Mouse (Mus musculus) intestine, embryonic 16.5 days (tissue): ENCODE measurements around the gene Plcl2. TPM values are rescaled to one million over a fixed set of nuclear protein-coding genes. Genes with fewer than 3 reads are reported as not detected.
A peak's percentile ranks its signal among the peaks of the same experiment; 100 is the strongest.

ENCODE experiments used
- ATAC-seq: fragments of 200-750 bp; cut with Nextera tagmentation; 2 replicates; pipeline ENCODE4 v1.8.0; 2017; ENCODE audit warnings: moderate TSS enrichment, moderate library complexity
- H3K27ac ChIP-seq: fragments of 300-500 bp; sonication (generic); 2 replicates; pipeline ENCODE4 v1.5.1; 2014; ENCODE audit warnings: mild to moderate bottlenecking, low read length
- H3K27me3 ChIP-seq: fragments of 300-500 bp; sonication (generic); replicated peaks from 2 replicates; pipeline ENCODE4 v1.6.1; 2014; ENCODE audit warnings: low read length, control low read depth, mixed read lengths; ENCODE audit not compliant: control insufficient read depth, insufficient read depth
- H3K36me3 ChIP-seq: fragments of 300-500 bp; sonication (generic); 2 replicates; pipeline ENCODE4 v1.6.1; 2014; ENCODE audit warnings: low read length, control low read depth; ENCODE audit not compliant: control insufficient read depth, insufficient read depth
- H3K4me1 ChIP-seq: fragments of 300-500 bp; sonication (generic); 2 replicates; pipeline ENCODE4 v1.6.1; 2014; ENCODE audit warnings: low read length, control low read depth, mixed read lengths; ENCODE audit not compliant: control insufficient read depth, insufficient read depth
- H3K4me2 ChIP-seq: fragments of 300-500 bp; sonication (generic); 2 replicates; pipeline ENCODE4 v1.6.1; 2014; ENCODE audit warnings: low read depth, low read length, control low read depth
- H3K4me3 ChIP-seq: fragments of 300-500 bp; sonication (generic); 2 replicates; pipeline ENCODE4 v1.5.1; 2014; ENCODE audit warnings: mild to moderate bottlenecking, low read length
- H3K9ac ChIP-seq: fragments of 300-500 bp; sonication (generic); 2 replicates; pipeline ENCODE4 v1.6.1; 2014; ENCODE audit warnings: low read depth, low read length
- H3K9me3 ChIP-seq: fragments of 300-500 bp; sonication (generic); 2 replicates; pipeline ENCODE4 v1.6.1; 2016; ENCODE audit warnings: low read length, control low read depth; ENCODE audit not compliant: control insufficient read depth
- WGBS: fragments of 180-500 bp; shearing (Covaris S2); extraction: QIAGEN DNeasy Blood & Tissue Kit; methylation state at CpG from one replicate; pipeline ENCODE4 v1.1.7; 2014; 5-methylcytosine and 5-hydroxymethylcytosine counted together
- polyA plus RNA-seq: library from polyadenylated mRNA; unstranded; fragments of >200 nt; fragmentation: Nextera tagmentation; extraction: Ambion mirVana; gene quantifications from 2 replicates; pipeline ENCODE4 v1.2.1, GENCODE M21; 2015

Gene Plcl2
- polyA plus RNA-seq, 1 experiment from 2014 or later, result 4.0 TPM

DNA sequence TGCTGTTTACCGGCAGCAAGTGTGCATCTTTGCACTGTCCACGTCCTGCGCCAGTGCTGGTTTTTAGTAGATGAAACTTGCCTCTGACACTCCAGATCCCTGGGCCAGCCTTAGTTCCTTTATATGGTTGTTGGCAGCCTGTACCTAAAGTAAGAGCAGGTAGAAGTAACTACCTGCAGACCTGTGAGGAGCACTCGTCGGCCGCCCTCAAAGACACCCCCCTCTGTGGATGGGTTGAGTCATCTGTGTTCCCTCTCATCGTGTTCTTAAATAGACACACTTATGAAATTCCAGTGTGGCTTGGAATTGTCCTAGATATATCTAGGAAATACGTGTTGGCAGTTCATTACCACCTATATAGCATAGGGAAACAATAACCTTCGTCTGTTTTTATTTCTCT is 158.4 kb downstream of the Plcl2 start:
- 92% methylated on average over 9 of the region's 9 CpGs for WGBS
- no peak overlapping the region for H3K27ac ChIP-seq
- no peaks in the 10 kb centered on the region for H3K4me1 ChIP-seq
- no peak for ATAC-seq
- no peak overlapping the region for H3K4me2 ChIP-seq
- peaks cover 4% of the 10 kb centered on the region; the same call in 1 of the 2 replicates for H3K9me3 ChIP-seq
- H3K4me3 ChIP-seq, result no peak overlapping the region
- peaks cover 4% of the 10 kb centered on the region; the same call in 1 of the 2 replicates for H3K36me3 ChIP-seq
- no peaks in the 10 kb centered on the region for H3K27me3 ChIP-seq
- H3K9ac ChIP-seq, result no peak overlapping the region

DNA sequence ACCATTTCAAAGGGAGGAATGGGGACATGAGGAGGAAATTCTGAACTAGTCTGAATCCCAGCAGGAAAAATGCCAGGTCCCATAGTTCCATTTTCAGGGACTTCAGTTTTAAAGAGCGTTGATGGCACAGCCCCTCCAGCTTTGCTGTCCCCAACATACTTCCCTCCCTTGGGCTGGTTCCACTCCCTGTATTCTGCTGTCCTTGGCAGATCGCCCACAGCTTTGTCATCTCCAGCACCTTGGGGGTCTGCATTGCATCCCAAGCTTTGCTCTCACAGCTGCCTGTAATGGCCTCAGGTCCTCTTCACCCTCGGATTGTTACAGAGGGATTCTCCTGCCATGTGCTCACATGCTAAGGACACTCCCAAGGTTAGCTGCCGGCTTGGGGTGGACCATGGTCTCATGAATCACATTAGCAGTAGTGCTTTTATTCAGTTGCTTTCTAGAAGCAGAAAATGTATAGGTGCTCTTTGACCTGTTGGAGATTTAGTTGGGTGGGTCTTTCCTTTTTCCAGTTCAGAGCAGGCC is 159.5 kb downstream of the Plcl2 start:
- ATAC-seq, result no peak
- Histone ChIP-seq H3K4me2 (no peak overlapping the region), H3K4me1 (no peaks in the 10 kb centered on the region), H3K9ac (no peak overlapping the region), H3K4me3 (no peak overlapping the region), H3K27me3 (no peaks in the 10 kb centered on the region), H3K36me3 (peaks cover 4% of the 10 kb centered on the region; the same call in 1 of the 2 replicates), H3K27ac (no peak overlapping the region), H3K9me3 (peaks cover 4% of the 10 kb centered on the region; the same call in 1 of the 2 replicates)
- 78% methylated on average over 4 of the region's 4 CpGs for WGBS

DNA sequence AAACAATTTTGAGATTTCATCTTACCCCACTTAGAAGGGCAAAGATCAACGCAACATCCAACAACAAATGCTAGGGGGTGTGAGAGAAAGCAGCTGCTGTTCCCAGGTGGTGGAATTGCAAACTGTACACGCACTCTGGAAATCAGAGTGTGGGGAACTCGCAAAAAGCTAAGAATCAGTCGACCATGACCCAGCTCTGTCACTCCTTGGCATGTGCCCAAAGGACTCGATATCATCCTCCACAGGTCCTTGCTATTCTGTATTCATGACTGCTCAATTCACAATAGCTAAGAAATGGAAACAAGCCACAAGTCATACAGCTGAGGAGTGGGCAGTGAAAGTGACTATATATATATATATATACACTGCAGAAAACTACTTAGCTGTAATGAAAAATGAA is 162.2 kb downstream of the Plcl2 start:
- H3K4me2 ChIP-seq, result no peak overlapping the region
- H3K4me3 ChIP-seq, result no peak overlapping the region
- H3K9me3 ChIP-seq, result no peaks in the 10 kb centered on the region
- no peaks in the 10 kb centered on the region for H3K4me1 ChIP-seq
- WGBS, result 60% methylated on average over 5 of the region's 5 CpGs
- H3K9ac ChIP-seq, result no peak overlapping the region
- ATAC-seq, result no peak
- H3K27ac ChIP-seq, result no peak overlapping the region
- no peaks in the 10 kb centered on the region for H3K36me3 ChIP-seq
- H3K27me3 ChIP-seq, result no peaks in the 10 kb centered on the region

DNA sequence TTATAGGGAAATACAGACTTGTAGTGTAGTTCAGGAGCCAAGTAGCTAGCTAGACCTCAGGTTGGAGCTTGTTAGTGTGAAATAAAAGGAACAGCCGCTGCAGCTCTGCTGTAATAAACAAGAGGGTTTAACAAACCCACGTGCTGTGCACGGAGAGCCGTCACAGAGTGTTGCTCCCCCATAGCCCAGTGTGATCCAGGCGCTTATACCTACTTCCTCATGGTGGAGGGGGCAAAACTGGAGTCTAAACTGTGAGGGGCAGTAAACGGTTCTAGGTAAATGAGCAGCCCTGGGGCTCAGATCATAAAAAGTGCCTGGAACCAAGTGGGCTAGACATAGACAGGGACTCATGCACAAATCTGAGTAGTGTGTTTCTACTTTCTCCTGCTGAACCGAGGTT is 165.4 kb downstream of the Plcl2 start:
- Histone ChIP-seq H3K4me1 (peaks cover 9% of the 10 kb centered on the region; the same call in 1 of the 2 replicates), H3K9me3 (no peaks in the 10 kb centered on the region), H3K27me3 (no peaks in the 10 kb centered on the region), H3K9ac (no peak overlapping the region), H3K4me2 (no peak overlapping the region), H3K4me3 (no peak overlapping the region), H3K27ac (no peak overlapping the region), H3K36me3 (no peaks in the 10 kb centered on the region)
- ATAC-seq, result no peak
- WGBS, result 65% methylated on average over 7 of the region's 7 CpGs

DNA sequence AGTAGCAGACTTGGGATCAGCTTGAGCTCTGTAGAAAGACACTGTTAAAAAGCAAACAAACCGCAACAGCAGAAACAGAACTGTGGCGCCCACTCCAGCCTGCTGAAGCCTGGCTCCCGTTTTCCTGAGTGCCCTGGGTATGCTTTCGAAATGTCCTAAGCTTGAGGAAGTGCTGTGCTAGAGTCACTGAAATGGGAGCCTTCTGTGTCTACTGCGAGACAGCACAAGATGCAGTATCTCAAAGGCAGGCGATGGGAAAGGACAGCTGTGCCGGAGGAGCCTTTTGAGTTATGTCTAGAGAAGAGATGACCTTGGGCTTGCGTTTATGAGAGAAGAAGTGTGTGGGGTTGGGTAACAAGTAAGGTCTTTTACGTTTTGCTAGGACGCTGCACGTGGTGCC is 166.0 kb downstream of the Plcl2 start:
- H3K9me3 ChIP-seq, result no peaks in the 10 kb centered on the region
- no peak overlapping the region for H3K4me3 ChIP-seq
- no peaks in the 10 kb centered on the region for H3K36me3 ChIP-seq
- no peak overlapping the region for H3K4me2 ChIP-seq
- no peak overlapping the region for H3K9ac ChIP-seq
- no peaks in the 10 kb centered on the region for H3K27me3 ChIP-seq
- H3K4me1 ChIP-seq, result peaks cover 9% of the 10 kb centered on the region; the same call in 1 of the 2 replicates
- WGBS, result 73% methylated on average over 11 of the region's 11 CpGs
- no peak for ATAC-seq
- no peak overlapping the region for H3K27ac ChIP-seq

DNA sequence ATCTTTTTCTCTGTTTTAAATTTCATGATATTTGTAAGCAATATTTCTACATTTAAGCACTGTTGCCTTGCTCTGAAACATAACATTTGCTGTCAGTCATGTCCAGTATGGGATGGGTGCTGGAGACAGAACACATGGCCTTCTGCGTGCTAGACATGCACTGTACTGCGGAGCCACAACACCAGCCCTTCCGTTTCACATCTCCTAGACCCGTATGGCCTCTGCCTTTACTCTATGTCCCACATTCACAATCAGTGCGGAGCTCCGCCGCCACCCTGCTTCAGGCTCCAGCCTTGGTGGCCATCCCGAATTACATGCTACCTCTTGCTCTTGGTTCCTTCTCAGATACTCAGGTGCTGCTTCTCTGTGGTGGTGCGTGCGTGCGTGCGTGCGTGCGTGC is 168.1 kb downstream of the Plcl2 start:
- no peaks in the 10 kb centered on the region for H3K9me3 ChIP-seq
- H3K27me3 ChIP-seq, result no peaks in the 10 kb centered on the region
- H3K4me2 ChIP-seq, result no peak overlapping the region
- WGBS, result 95% methylated on average over 14 of the region's 14 CpGs
- H3K36me3 ChIP-seq, result no peaks in the 10 kb centered on the region
- ATAC-seq, result no peak
- H3K27ac ChIP-seq, result no peak overlapping the region
- no peak overlapping the region for H3K9ac ChIP-seq
- H3K4me1 ChIP-seq, result peaks cover 9% of the 10 kb centered on the region; the same call in 1 of the 2 replicates
- H3K4me3 ChIP-seq, result no peak overlapping the region

DNA sequence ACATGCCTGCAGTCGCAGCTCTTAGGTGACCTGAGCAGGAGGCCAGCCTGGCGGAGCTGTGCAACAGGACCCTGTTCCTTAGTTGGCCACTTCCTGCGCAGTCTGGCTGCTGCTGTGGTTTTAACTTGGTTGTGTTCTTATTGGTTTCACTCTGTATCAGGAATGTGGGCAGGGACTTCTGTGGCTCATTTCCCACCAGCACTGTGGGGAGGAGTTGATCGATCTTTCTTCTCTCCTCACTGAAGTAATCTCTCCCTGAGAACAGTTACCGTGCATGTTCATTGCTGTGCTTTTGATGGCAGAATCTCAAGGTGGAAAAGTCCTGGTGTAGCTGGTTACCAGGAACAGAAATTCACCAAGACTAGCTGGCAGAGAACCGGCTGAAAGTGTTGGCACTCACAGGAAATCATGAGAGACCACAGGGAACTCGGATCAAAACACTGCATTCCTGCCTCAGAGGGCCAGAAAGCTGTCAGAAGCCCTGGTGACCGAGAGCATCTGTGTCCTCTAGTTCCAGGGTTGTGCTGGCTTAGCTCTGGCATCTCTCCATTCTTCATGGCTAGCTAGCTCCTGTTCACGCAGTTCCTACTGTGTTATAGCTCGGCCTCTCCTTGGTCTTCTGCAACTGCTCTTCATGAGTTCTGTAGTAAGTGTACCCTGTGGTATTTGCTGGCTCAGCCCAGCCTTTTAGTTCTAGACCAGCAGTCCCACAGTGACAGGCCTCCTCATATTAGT is 168.9 kb downstream of the Plcl2 start:
- Histone ChIP-seq H3K27ac (peak overlapping the region; percentile 30; the same call in 1 of the 2 replicates), H3K9ac (no peak overlapping the region), H3K9me3 (no peaks in the 10 kb centered on the region), H3K4me3 (no peak overlapping the region), H3K36me3 (no peaks in the 10 kb centered on the region), H3K4me2 (no peak overlapping the region), H3K4me1 (peaks cover 13% of the 10 kb centered on the region), H3K27me3 (no peaks in the 10 kb centered on the region)
- 45% methylated on average over 10 of the region's 10 CpGs for WGBS
- ATAC-seq, result peak; percentile 76

DNA sequence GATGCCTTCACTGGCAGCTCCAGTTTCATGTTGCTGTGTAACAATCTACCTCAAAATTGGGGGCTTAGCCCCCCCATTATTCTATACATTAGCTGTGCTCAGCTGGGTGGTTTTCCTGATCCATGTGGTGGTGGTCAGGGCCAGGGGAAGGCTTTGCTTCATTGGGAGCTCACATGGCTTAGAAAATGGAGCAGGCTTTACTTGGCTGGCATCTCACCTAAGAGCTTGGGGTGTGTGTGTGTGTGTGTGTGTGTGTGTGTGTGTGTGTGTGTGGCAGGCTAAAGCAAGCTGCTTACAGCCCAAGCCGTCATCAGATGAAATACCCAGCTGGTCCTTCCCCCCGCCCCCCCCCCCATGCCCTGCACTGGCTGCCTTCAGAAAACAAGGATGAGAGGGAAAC is 169.5 kb downstream of the Plcl2 start:
- H3K9ac ChIP-seq, result no peak overlapping the region
- no peaks in the 10 kb centered on the region for H3K36me3 ChIP-seq
- H3K4me1 ChIP-seq, result peaks cover 13% of the 10 kb centered on the region
- H3K27me3 ChIP-seq, result no peaks in the 10 kb centered on the region
- WGBS, result 72% methylated on average over 2 of the region's 2 CpGs
- H3K9me3 ChIP-seq, result no peaks in the 10 kb centered on the region
- H3K4me2 ChIP-seq, result no peak overlapping the region
- peak overlapping the region; percentile 3; the same call in 1 of the 2 replicates for H3K27ac ChIP-seq
- ATAC-seq, result no peak
- no peak overlapping the region for H3K4me3 ChIP-seq

DNA sequence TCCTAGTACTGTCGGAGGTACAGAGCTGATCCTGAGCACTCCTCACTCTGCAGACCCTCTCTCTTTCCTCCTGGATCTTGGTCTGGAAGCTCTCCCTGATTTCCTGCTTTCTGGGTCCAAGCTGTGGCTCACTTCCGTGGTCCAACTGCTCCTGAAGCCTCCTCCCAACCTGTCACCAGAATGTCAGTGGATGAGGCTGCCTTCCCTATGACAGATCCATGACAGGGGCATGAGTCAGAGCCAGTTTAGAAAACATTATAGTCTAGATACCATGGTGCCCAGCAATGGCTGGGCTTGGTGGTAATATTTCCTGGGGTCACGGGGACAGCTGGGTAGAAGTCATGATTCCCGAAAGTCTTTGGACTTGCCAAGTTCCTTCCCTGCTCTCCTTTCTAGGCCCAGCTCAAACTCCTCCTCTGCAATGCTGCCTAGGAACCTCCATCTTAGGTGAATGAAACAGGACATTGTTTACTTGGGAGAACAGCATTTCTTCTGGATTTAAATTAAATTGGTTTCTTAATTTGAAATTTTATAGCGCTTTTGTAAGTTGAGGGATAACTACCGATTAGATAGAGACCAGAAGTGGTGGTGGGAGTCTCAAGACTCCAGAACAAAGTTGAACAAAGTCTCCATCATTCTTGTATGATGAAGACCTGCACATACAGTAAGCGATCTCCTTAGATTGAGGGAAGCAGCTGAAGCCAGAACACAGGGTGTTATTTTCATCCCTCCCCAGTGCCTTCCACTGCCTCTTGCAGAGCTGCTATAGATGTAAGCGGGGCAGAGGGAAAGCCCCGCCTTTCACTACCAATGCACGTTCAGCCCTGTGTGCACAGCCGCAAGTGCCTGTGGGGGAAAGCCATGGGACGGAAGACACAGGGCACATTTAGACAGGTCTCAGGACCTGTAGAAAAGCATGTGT is 170.7 kb downstream of the Plcl2 start:
- no peak overlapping the region for H3K9ac ChIP-seq
- H3K4me2 ChIP-seq, result no peak overlapping the region
- no peaks in the 10 kb centered on the region for H3K9me3 ChIP-seq
- 85% methylated on average over 12 of the region's 12 CpGs for WGBS
- no peaks in the 10 kb centered on the region for H3K27me3 ChIP-seq
- no peak overlapping the region for H3K4me3 ChIP-seq
- peaks cover 18% of the 10 kb centered on the region for H3K4me1 ChIP-seq
- no peaks in the 10 kb centered on the region for H3K36me3 ChIP-seq
- no peak overlapping the region for H3K27ac ChIP-seq
- ATAC-seq, result no peak
